Mouse (Mus musculus): Measurements from ENCODE around the gene Nipsnap2.

DNA sequence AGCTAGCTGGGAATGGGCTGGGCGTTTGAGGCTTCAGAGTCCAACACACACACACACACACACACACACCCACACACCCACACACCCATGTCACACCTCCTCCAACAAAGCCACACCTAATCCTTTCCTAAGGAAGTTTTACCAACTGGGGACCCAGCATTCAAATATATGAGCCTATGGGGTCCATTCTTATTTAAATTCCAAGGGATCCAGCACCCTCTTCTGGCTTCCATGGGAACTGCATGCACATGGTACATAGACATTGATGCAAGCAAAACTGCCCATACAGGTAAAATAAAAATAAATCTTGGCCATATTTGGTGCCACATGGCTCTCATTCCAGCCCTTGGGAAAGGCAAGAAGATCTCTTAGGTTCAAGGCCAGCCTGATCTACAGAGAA, 16.1 kb downstream of the Nipsnap2 start:
- TF ChIP-seq POLR2A (IDR thresholded peaks at IDR 0.05; ENCODE audit: insufficient read depth, low read depth, low read length) (no peak), CTCF (IDR thresholded peaks at IDR 0.05; ENCODE audit: insufficient read depth, low read depth, low read length) (no peak)
